Mouse (Mus musculus): ENCODE data around the gene Magea3. TPM values are rescaled to one million over a fixed set of nuclear protein-coding genes. Genes with fewer than 3 reads are reported as not detected.
"Not testable (repeated sequence)": the region's sequence is repeated elsewhere in the genome, so short reads cannot be mapped to it uniquely, and the experiment has no call there.

Gene Magea3
- not detected in 2 replicates for polyA plus RNA-seq (2014; fragmentation: Nextera tagmentation; extraction: Ambion mirVana)

DNA sequence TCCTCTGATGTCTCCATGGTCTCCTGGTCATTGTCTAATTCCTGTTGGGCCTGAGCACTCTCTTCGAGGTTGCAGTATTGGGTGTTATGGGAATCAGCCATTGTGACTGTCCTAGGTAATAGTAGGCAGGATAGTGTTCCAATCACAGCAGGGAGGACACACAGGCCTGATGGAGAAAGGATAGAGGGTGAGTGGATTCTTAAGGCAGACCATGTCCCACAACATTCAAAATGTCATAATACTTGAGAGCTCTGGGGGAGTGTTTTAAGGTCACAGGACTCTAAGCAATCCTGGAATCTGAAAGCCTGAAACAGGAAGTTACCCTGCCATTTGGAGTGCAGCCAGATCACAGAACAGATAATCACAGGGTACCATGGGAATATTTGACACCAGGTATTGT is at the start of gene Magea3:
TSS of gene Magea3 (minus strand) at position 101 of the 400 bp plus-strand sequence.
- not testable (repeated sequence) for H3K27ac ChIP-seq (ENCODE audit: low read length); H3K27me3 ChIP-seq (ENCODE audit: control insufficient read depth, insufficient read depth, low read length); H3K4me1 ChIP-seq (ENCODE audit: control insufficient read depth, insufficient read depth, low read length); H3K9me3 ChIP-seq (ENCODE audit: control insufficient read depth, low read depth, low read length); H3K4me2 ChIP-seq (replicated peaks; ENCODE audit: low read depth, low read length); H3K4me3 ChIP-seq (ENCODE audit: low read depth, low read length); H3K36me3 ChIP-seq (ENCODE audit: control insufficient read depth, insufficient read depth, low read length); ATAC-seq (ENCODE audit: insufficient number of reproducible peaks, insufficient read depth, low FRiP score, low read depth); H3K9ac ChIP-seq (replicated peaks; ENCODE audit: low read depth, low read length)
- WGBS, result 58% methylated on average over 1 of the region's 1 CpGs

DNA sequence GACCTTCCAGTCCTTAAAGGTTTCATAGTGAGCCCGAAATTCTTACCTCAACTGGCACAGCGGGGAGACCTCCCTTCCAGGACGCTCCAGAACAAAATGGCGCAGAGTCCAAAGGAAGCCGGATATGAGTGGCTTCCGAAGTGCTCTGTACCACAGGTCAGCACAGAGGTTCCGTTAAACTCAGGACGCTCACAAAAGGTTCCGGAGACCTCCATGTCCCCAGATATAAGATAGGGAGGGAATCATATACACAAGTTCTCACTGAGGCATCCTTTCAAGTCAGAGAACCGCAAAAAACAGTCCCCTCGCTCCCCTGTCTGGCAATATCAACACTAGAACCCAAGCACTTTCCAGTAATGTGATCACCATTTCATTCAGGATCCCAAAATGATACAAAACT is 46.4 kb upstream of the Magea3 start, which contains the start of gene Magea8:
TSS of gene Magea8 (minus strand) at position 101 of the 400 bp plus-strand sequence.
- WGBS, result 87% methylated on average over 9 of the region's 11 CpGs
- H3K9ac ChIP-seq (replicated peaks; ENCODE audit: low read depth, low read length); H3K36me3 ChIP-seq (ENCODE audit: control insufficient read depth, insufficient read depth, low read length); H3K4me2 ChIP-seq (replicated peaks; ENCODE audit: low read depth, low read length); H3K4me3 ChIP-seq (ENCODE audit: low read depth, low read length); H3K27ac ChIP-seq (ENCODE audit: low read length); H3K9me3 ChIP-seq (ENCODE audit: control insufficient read depth, low read depth, low read length); H3K27me3 ChIP-seq (ENCODE audit: control insufficient read depth, insufficient read depth, low read length); ATAC-seq (ENCODE audit: insufficient number of reproducible peaks, insufficient read depth, low FRiP score, low read depth); H3K4me1 ChIP-seq (ENCODE audit: control insufficient read depth, insufficient read depth, low read length): not testable (repeated sequence)

DNA sequence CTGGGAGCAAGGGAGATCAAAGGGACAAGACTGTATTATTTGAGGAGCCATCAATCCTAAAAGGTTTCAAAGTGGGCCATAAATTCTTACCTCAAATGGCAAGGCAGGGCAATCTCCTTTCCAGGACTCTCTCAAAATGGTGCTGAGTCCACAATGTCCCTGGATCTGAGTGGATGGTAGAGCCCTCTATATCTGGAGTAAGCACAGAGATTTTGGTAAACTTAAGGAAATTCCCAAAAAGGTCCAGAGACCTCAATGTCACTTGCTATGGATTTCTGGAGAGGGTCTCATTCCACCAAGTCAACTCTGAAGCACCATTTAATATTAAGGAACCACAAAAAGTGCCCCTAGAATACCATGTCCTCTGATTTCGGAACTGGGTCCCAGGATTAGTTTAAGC is 13.4 kb downstream of the Magea3 start, which contains the start of gene Magea6:
TSS of gene Magea6 (minus strand) at position 101 of the 400 bp plus-strand sequence.
- not testable (repeated sequence) for H3K27ac ChIP-seq (ENCODE audit: low read length); H3K27me3 ChIP-seq (ENCODE audit: control insufficient read depth, insufficient read depth, low read length); H3K9ac ChIP-seq (replicated peaks; ENCODE audit: low read depth, low read length); H3K9me3 ChIP-seq (ENCODE audit: control insufficient read depth, low read depth, low read length); ATAC-seq (ENCODE audit: insufficient number of reproducible peaks, insufficient read depth, low FRiP score, low read depth); H3K4me1 ChIP-seq (ENCODE audit: control insufficient read depth, insufficient read depth, low read length); H3K36me3 ChIP-seq (ENCODE audit: control insufficient read depth, insufficient read depth, low read length); H3K4me2 ChIP-seq (replicated peaks; ENCODE audit: low read depth, low read length); H3K4me3 ChIP-seq (ENCODE audit: low read depth, low read length)
- 54% methylated on average over 1 of the region's 1 CpGs for WGBS

Other genes with a start within 250 kb of the Magea3 start
- not detected in 2 replicates for gene Cldn34b1, start 59.2 kb downstream of the Magea3 start, polyA plus RNA-seq (2014; fragmentation: Nextera tagmentation; extraction: Ambion mirVana)
- gene Magea6, start 13.5 kb downstream of the Magea3 start, polyA plus RNA-seq (2014; fragmentation: Nextera tagmentation; extraction: Ambion mirVana), result not detected in 2 replicates
- gene Magea8, start 46.3 kb upstream of the Magea3 start, polyA plus RNA-seq (2014; fragmentation: Nextera tagmentation; extraction: Ambion mirVana), result not detected in 2 replicates
- not detected in 2 replicates for gene Magea5, start 113.6 kb upstream of the Magea3 start, polyA plus RNA-seq (2014; fragmentation: Nextera tagmentation; extraction: Ambion mirVana)
- not detected in 2 replicates for gene Magea1, start 140.3 kb upstream of the Magea3 start, polyA plus RNA-seq (2014; fragmentation: Nextera tagmentation; extraction: Ambion mirVana)
- not detected in 2 replicates for gene Magea2, start 144.2 kb upstream of the Magea3 start, polyA plus RNA-seq (2014; fragmentation: Nextera tagmentation; extraction: Ambion mirVana)
- gene Cldn34b2, start 178.9 kb upstream of the Magea3 start, polyA plus RNA-seq (2014; fragmentation: Nextera tagmentation; extraction: Ambion mirVana), result not detected in 2 replicates

Data from stomach, embryonic 14.5 days (tissue).